ENCODE assay signal across 27 mouse cellular contexts in genomic region chr9:24963290-24963689, GRCm38 (mm10).
"Had no signal": no experiment of that assay in that cellular context is flagged by ENCODE, and none has a peak within 500 bp of the region (broad histone marks: within the 10 kb centered on the region; RNA-seq: fewer than 3 reads in every experiment).

No protein-coding gene starts in this region.

- H3K27me3 ChIP-seq: hindbrain, embryonic 12.5 days; intestine, embryonic 15.5 days; limb, embryonic 12.5 days; liver, embryonic 13.5 days; liver, embryonic 15.5 days had no signal

- DNase-seq: gastrocnemius, adult 2 months; gastrocnemius, postnatal 10 days; gastrocnemius, postnatal 25 days; heart, postnatal 4 days; kidney, adult 18-20 months; kidney, adult 8-10 months; kidney, postnatal 10 days; kidney, postnatal 25 days; kidney, postnatal 4 days; liver; liver, embryonic 13.5 days; liver, postnatal 0 days; lung, adult 2 months had no signal

- H3K27ac ChIP-seq: gastrocnemius, adult 2 months; hindbrain, embryonic 10.5 days; hindbrain, embryonic 12.5 days; hindbrain, embryonic 14.5 days; intestine, embryonic 15.5 days; layer of hippocampus, adult 2 months; left cerebral cortex, adult 2 months; limb, embryonic 10.5 days; limb, embryonic 12.5 days; liver, embryonic 13.5 days; liver, embryonic 15.5 days had no signal

- H3K4me1 ChIP-seq: hindbrain, embryonic 12.5 days; intestine, embryonic 15.5 days; limb, embryonic 10.5 days; limb, embryonic 12.5 days; liver, embryonic 13.5 days; liver, embryonic 15.5 days had no signal

- H3K4me2 ChIP-seq: hindbrain, embryonic 12.5 days; hindbrain, embryonic 14.5 days; intestine, embryonic 15.5 days; limb, embryonic 12.5 days; liver, embryonic 11.5 days; liver, embryonic 13.5 days; liver, embryonic 15.5 days had no signal

- H3K9me3 ChIP-seq: hindbrain, embryonic 10.5 days; hindbrain, embryonic 12.5 days; intestine, embryonic 15.5 days; limb, embryonic 10.5 days; limb, embryonic 12.5 days; liver, embryonic 13.5 days; liver, embryonic 15.5 days had no signal

- H3K36me3 ChIP-seq: hindbrain, embryonic 10.5 days; hindbrain, embryonic 12.5 days; intestine, embryonic 15.5 days; limb, embryonic 10.5 days; limb, embryonic 12.5 days; liver, embryonic 13.5 days; liver, embryonic 15.5 days had no signal

- H3K4me3 ChIP-seq: gastrocnemius, adult 2 months; hindbrain, embryonic 10.5 days; hindbrain, embryonic 12.5 days; intestine, embryonic 15.5 days; layer of hippocampus, adult 2 months; left cerebral cortex, adult 2 months; limb, embryonic 10.5 days; limb, embryonic 12.5 days; liver, embryonic 13.5 days; liver, embryonic 15.5 days had no signal

- H3K9ac ChIP-seq: hindbrain, embryonic 12.5 days; hindbrain, embryonic 14.5 days; intestine, embryonic 15.5 days; limb, embryonic 12.5 days; liver, embryonic 13.5 days; liver, embryonic 15.5 days; liver, postnatal 0 days had no signal

- ATAC-seq: forebrain, embryonic 16.5 days; hindbrain, embryonic 16.5 days; inflammation-experienced regulatory T-cells, adult 6 months; intestine, embryonic 15.5 days; intestine, postnatal 0 days; liver, postnatal 0 days had no signal
